7 mouse cellular contexts compared by ENCODE assay signal in the genomic region with DNA sequence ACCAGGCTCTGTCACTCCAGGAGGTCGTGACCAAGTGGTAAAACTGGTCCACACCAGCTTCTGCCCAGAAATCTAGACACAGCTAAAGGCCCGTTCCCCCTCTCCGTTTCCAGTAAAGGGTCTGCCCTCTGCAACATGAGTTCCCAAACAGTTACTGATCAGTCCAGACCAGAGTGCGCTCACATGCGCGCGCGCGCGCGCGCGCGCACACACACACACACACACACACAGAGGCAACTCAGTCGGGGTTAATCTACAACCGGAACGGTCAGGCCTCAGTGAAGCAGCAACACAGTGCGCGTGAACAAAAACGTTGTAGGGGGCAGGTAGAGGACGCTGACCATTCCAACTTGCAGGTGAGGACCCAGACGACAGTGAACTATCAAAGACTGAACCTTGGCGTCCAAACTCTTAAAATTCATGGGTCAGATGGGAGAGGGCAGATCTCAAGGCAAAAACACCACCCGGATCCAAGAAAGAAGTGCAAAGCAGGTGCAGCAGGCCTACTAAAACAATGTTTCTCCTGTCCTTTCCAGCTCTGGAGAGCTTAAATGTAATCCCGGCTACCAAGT. TPM values are rescaled to one million over a fixed set of nuclear protein-coding genes. Genes with fewer than 3 reads are reported as not detected.
A peak's percentile ranks its signal among the peaks of the same experiment; 100 is the strongest.
DNase-seq lines count a peak whose midpoint lies in the region; ATAC-seq lines count a peak whose summit lies in the region.

No protein-coding gene starts in this region.

- no peaks in the 10 kb centered on the region for H3K36me3 ChIP-seq in embryonic facial prominence, embryonic 11.5 days (replicated peaks; ENCODE audit: control insufficient read depth, insufficient read depth, low read depth, low read length)
- H3K36me3 ChIP-seq in midbrain, embryonic 12.5 days, result no peaks in the 10 kb centered on the region

- peak overlapping the region; percentile 95 for H3K4me2 ChIP-seq in embryonic facial prominence, embryonic 11.5 days (ENCODE audit: low read depth, low read length)
- peak overlapping the region; percentile 98 for H3K4me2 ChIP-seq in midbrain, embryonic 12.5 days (replicated peaks)

- 0 out of 2 replicates have a peak, but pooled peaks cover 2% of the 10 kb centered on the region for H3K4me1 ChIP-seq in embryonic facial prominence, embryonic 11.5 days (ENCODE audit: control insufficient read depth, insufficient read depth, low read length)
- peaks cover 18% of the 10 kb centered on the region for H3K4me1 ChIP-seq in midbrain, embryonic 12.5 days

- H3K27me3 ChIP-seq in embryonic facial prominence, embryonic 11.5 days (ENCODE audit: control insufficient read depth, insufficient read depth, low read length), result no peaks in the 10 kb centered on the region
- H3K27me3 ChIP-seq in midbrain, embryonic 12.5 days, result peaks cover 71% of the 10 kb centered on the region

- no peak overlapping the region for H3K27ac ChIP-seq in embryonic facial prominence, embryonic 11.5 days (replicated peaks; ENCODE audit: low read depth, low read length)
- no peak overlapping the region for H3K27ac ChIP-seq in midbrain, embryonic 12.5 days (replicated peaks)

- WGBS in embryonic facial prominence, embryonic 11.5 days, result under 1% methylated on average over 25 of the region's 25 CpGs
- WGBS in midbrain, embryonic 12.5 days, result 2% methylated on average over 25 of the region's 25 CpGs

- DNase-seq in ZHBTc4 (ENCODE audit: low read depth, low spot score), result peak; percentile 80
- peak; percentile 14 for DNase-seq in embryonic facial prominence, embryonic 11.5 days (ENCODE audit: low spot score)
- peak; percentile 92 for DNase-seq in kidney, adult 11 months
- no peak for DNase-seq in cerebellum, adult 9-10 months
- no peak for DNase-seq in cerebellum, adult 11-12 months

- H3K4me3 ChIP-seq in embryonic facial prominence, embryonic 11.5 days (ENCODE audit: low read depth, low read length), result peak overlapping the region; percentile 64
- H3K4me3 ChIP-seq in midbrain, embryonic 12.5 days, result peak overlapping the region; percentile 57

- ATAC-seq in embryonic facial prominence, embryonic 11.5 days (replicated peaks; ENCODE audit: insufficient number of reproducible peaks, low FRiP score, low TSS enrichment, low read depth), result 0 out of 2 replicates have a peak, but pooled peaks have one; percentile 8
- no peak for ATAC-seq in midbrain, embryonic 12.5 days (ENCODE audit: low FRiP score, low read depth)
- ATAC-seq in monocyte, adult 5-6 weeks (replicated peaks; ENCODE audit: insufficient number of reproducible peaks, low FRiP score, low TSS enrichment, poor library complexity, severe bottlenecking), result no peak

- H3K9ac ChIP-seq in embryonic facial prominence, embryonic 11.5 days (replicated peaks; ENCODE audit: low read length), result peak overlapping the region; percentile 10; the same call in 1 of the 2 replicates
- peak overlapping the region; percentile 58; the same call in 1 of the 2 replicates for H3K9ac ChIP-seq in midbrain, embryonic 12.5 days (replicated peaks)

- no peaks in the 10 kb centered on the region for H3K9me3 ChIP-seq in embryonic facial prominence, embryonic 11.5 days (replicated peaks; ENCODE audit: control insufficient read depth, low read length)
- H3K9me3 ChIP-seq in midbrain, embryonic 12.5 days, result no peaks in the 10 kb centered on the region

RNA-seq across cellular contexts. Expression of gene Smtnl2, which starts 0.9 kb away (rescaled TPM):
- polyA plus RNA-seq in embryonic facial prominence, embryonic 11.5 days (2014; fragmentation: Nextera tagmentation; extraction: Ambion mirVana), result 8.0 TPM in 2 replicates
- polyA plus RNA-seq in midbrain, embryonic 12.5 days (2016; fragmentation: Nextera tagmentation; extraction: Ambion mirVana), result 3.5 and 4.0 TPM in 2 replicates
- total RNA-seq in monocyte, adult 5-6 weeks (2017), result not detected in 3 replicates

RNA-seq across cellular contexts. Expression of gene Ggt6, which starts 24.7 kb away (rescaled TPM):
- polyA plus RNA-seq in embryonic facial prominence, embryonic 11.5 days (2014; fragmentation: Nextera tagmentation; extraction: Ambion mirVana), result not detected in 2 replicates
- not detected in 2 replicates for polyA plus RNA-seq in midbrain, embryonic 12.5 days (2016; fragmentation: Nextera tagmentation; extraction: Ambion mirVana)
- total RNA-seq in monocyte, adult 5-6 weeks (2017), result not detected in 3 replicates

RNA-seq across cellular contexts. Expression of gene Mybbp1a, which starts 30.5 kb away (rescaled TPM):
- polyA plus RNA-seq in embryonic facial prominence, embryonic 11.5 days (2014; fragmentation: Nextera tagmentation; extraction: Ambion mirVana), result 171 and 191 TPM in 2 replicates
- 136 and 138 TPM in 2 replicates for polyA plus RNA-seq in midbrain, embryonic 12.5 days (2016; fragmentation: Nextera tagmentation; extraction: Ambion mirVana)
- 37.5 to 39.9 TPM (median 37.7 TPM) in 3 replicates for total RNA-seq in monocyte, adult 5-6 weeks (2017)

RNA-seq across cellular contexts. Expression of gene Tekt1, which starts 48.4 kb away (rescaled TPM):
- polyA plus RNA-seq in embryonic facial prominence, embryonic 11.5 days (2014; fragmentation: Nextera tagmentation; extraction: Ambion mirVana), result 6.3 and 6.4 TPM in 2 replicates
- polyA plus RNA-seq in midbrain, embryonic 12.5 days (2016; fragmentation: Nextera tagmentation; extraction: Ambion mirVana), result 3.8 and 4.6 TPM in 2 replicates
- total RNA-seq in monocyte, adult 5-6 weeks (2017), result not detected in 3 replicates

Comparison
In these comparisons a context has a peak if more than half of its experiments do, and no peak if none do; other contexts are left out.
1. DNase-seq: peak in ZHBTc4 (single experiment), embryonic facial prominence, embryonic 11.5 days (single experiment) and kidney, adult 11 months (single experiment); none in cerebellum, adult 9-10 months (single experiment) and cerebellum, adult 11-12 months (single experiment).